Mouse (Mus musculus): ENCODE data around the gene Stim2. TPM values are rescaled to one million over a fixed set of nuclear protein-coding genes. Genes with fewer than 3 reads are reported as not detected.

Stim2 gene
- polyA plus RNA-seq (2015; fragmentation: Nextera tagmentation; extraction: Ambion mirVana), result 3.0 and 4.4 TPM in 2 replicates

DNA sequence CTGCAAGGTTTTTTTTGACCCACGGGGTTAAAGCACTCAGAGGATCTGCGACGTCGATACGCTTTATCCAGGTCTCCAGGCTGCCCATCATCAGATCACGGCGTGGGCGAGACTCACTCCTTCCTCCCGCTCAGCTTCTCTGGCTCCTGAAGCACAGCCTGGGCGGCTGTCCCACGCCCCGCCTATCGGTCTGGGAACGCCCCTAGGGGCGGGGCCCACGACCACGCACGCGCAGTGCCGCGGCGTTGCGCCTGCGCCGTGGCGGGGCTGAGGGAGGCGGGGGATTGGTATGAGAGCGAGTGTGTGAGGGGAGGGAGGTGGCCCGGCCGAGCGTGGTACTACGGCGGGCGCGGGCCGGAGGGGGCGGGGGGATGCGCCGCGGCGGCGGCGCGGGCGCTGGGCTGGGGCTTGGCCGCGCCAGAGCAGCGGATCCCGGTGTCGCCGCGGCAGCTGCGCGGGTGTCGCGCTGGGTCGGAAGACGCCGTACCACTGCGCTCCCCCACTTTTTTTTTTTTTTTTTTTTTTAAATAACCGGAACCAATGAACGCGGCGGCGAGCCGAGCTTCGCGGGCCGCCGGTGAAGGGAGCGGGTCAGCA is at the start of gene Stim2:
TSS of gene Stim2 (plus strand) at position 354 of the 597 bp plus-strand sequence.
- peak; percentile 95 for ATAC-seq (ENCODE audit: low read depth)
- H3K27ac ChIP-seq (ENCODE audit: low read length), result peak within 1 kb of the TSS; percentile 85
- no peaks in the 10 kb centered on the region for H3K36me3 ChIP-seq (ENCODE audit: control insufficient read depth, insufficient read depth)
- H3K9ac ChIP-seq (ENCODE audit: low read depth, low read length), result peak within 1 kb of the TSS; percentile 79
- H3K4me3 ChIP-seq (ENCODE audit: low read depth, low read length), result peak within 1 kb of the TSS; percentile 86
- H3K27me3 ChIP-seq (ENCODE audit: control insufficient read depth, insufficient read depth, low read depth, low read length), result peaks cover 7% of the 10 kb centered on the region
- no peaks in the 10 kb centered on the region for H3K9me3 ChIP-seq (replicated peaks; ENCODE audit: control insufficient read depth, low read length)
- peak within 1 kb of the TSS; percentile 64 for H3K4me2 ChIP-seq (ENCODE audit: low read depth, low read length)
- whole genome bisulfite sequencing (ENCODE audit: insufficient replicate concordance), result under 1% methylated on average over 58 of the region's 71 CpGs
- H3K4me1 ChIP-seq (ENCODE audit: control insufficient read depth, low read depth, low read length), result peaks cover 25% of the 10 kb centered on the region

DNA sequence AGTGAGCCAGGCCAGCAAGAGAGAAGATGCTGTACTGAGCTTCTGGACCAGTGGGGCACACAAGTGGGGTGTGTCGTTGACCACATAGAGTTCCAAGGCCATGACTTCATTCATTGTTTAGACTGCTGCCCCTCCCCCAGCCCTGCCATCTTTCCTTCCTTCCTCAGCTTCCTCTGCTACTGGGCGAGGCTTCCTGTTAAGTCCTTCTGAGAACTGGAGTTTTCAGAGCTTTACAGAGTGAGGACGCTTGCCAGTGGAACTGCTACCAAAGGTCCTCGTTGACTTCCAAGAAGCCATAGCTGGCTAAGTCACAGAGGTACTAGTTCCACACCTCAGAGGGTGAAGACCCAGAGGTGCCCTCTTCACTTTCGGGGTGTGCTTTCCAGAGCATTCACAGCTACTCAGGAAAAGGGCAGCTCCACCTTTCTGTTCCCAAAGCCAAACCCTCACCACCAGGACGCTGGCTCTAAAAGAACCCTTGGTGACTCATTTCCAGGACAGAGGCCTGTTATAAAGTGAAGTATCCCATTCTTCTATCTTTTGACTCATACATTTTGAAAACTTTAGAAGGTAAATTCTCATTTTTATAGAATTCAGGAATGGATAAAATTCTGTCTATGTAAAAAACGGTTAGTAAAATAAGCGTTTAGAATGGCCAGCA is 49.6 kb upstream of the Stim2 start:
- 35% methylated on average over 8 of the region's 8 CpGs for WGBS (ENCODE audit: insufficient replicate concordance)

DNA sequence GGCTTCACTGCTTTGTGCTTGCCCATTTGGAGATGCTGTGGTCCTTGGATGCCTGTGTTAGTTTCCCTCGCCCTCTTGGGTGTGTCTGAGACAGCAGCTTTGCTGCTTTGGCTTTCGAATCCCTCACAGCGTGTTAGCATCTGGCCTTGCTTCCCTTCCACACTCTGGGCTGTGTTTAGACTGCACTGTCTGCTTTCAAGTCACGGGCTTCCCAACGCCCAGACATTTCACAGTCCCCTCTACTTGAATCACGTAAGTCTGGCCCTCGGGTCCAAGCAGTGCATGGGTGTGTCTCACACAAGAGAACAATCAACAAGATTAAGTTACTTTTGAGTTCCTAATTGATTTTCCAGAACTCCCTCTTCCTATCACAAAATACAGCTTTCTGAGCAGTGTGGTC is 48.1 kb upstream of the Stim2 start:
- H3K36me3 ChIP-seq (ENCODE audit: control insufficient read depth, insufficient read depth), result no peaks in the 10 kb centered on the region
- H3K4me2 ChIP-seq (ENCODE audit: low read depth, low read length), result no peak overlapping the region
- no peak overlapping the region for H3K4me3 ChIP-seq (ENCODE audit: low read depth, low read length)
- no peaks in the 10 kb centered on the region for H3K4me1 ChIP-seq (ENCODE audit: control insufficient read depth, low read depth, low read length)
- no peaks in the 10 kb centered on the region for H3K27me3 ChIP-seq (ENCODE audit: control insufficient read depth, insufficient read depth, low read depth, low read length)
- 54% methylated on average over 7 of the region's 7 CpGs for WGBS (ENCODE audit: insufficient replicate concordance)
- H3K27ac ChIP-seq (ENCODE audit: low read length), result no peak overlapping the region
- ATAC-seq (ENCODE audit: low read depth), result no peak
- H3K9ac ChIP-seq (ENCODE audit: low read depth, low read length), result no peak overlapping the region
- no peaks in the 10 kb centered on the region for H3K9me3 ChIP-seq (replicated peaks; ENCODE audit: control insufficient read depth, low read length)

More for the DNA sequence above, 49.6 kb upstream of the Stim2 start:
- Histone ChIP-seq H3K4me2 (ENCODE audit: low read depth, low read length) (no peak overlapping the region), H3K27ac (ENCODE audit: low read length) (no peak overlapping the region), H3K27me3 (ENCODE audit: control insufficient read depth, insufficient read depth, low read depth, low read length) (no peaks in the 10 kb centered on the region), H3K36me3 (ENCODE audit: control insufficient read depth, insufficient read depth) (no peaks in the 10 kb centered on the region), H3K4me1 (ENCODE audit: control insufficient read depth, low read depth, low read length) (no peaks in the 10 kb centered on the region), H3K4me3 (ENCODE audit: low read depth, low read length) (no peak overlapping the region), H3K9ac (ENCODE audit: low read depth, low read length) (no peak overlapping the region), H3K9me3 (replicated peaks; ENCODE audit: control insufficient read depth, low read length) (no peaks in the 10 kb centered on the region)
- peak; percentile 41; the same call in 1 of the 2 replicates for ATAC-seq (ENCODE audit: low read depth)

GRCm38 (mm10) chr5:53953216-53953615 is 45.1 kb upstream of the Stim2 start:
- Histone ChIP-seq H3K27ac (ENCODE audit: low read length) (no peak overlapping the region), H3K27me3 (ENCODE audit: control insufficient read depth, insufficient read depth, low read depth, low read length) (no peaks in the 10 kb centered on the region), H3K36me3 (ENCODE audit: control insufficient read depth, insufficient read depth) (no peaks in the 10 kb centered on the region), H3K4me3 (ENCODE audit: low read depth, low read length) (no peak overlapping the region), H3K4me2 (ENCODE audit: low read depth, low read length) (no peak overlapping the region), H3K4me1 (ENCODE audit: control insufficient read depth, low read depth, low read length) (no peaks in the 10 kb centered on the region), H3K9me3 (replicated peaks; ENCODE audit: control insufficient read depth, low read length) (no peaks in the 10 kb centered on the region), H3K9ac (ENCODE audit: low read depth, low read length) (no peak overlapping the region)
- ATAC-seq (ENCODE audit: low read depth), result no peak

DNA sequence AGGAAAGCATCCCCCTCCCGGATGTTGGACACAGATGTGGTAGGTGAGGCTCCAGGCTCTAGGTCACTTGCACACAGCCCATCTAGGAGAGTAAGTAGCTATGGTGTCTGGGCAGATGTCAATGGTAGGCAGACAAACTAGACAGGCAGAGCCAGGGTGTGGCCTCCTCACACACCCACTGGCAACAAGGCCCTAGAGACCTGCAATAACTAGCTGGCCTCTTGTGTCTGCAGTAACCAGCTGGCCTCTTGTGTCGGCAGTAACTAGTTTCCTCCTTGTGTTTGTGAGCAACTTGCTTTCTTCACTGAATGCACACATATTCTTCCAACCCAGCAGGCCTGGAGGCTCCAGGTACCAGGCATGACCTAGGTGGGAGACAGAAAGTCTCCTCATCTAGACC is 44.5 kb upstream of the Stim2 start:
- no peaks in the 10 kb centered on the region for H3K9me3 ChIP-seq (replicated peaks; ENCODE audit: control insufficient read depth, low read length)
- H3K4me1 ChIP-seq (ENCODE audit: control insufficient read depth, low read depth, low read length), result no peaks in the 10 kb centered on the region
- H3K27ac ChIP-seq (ENCODE audit: low read length), result no peak overlapping the region
- ATAC-seq (ENCODE audit: low read depth), result no peak
- 71% methylated on average over 2 of the region's 2 CpGs for WGBS (ENCODE audit: insufficient replicate concordance)
- H3K4me2 ChIP-seq (ENCODE audit: low read depth, low read length), result no peak overlapping the region
- H3K27me3 ChIP-seq (ENCODE audit: control insufficient read depth, insufficient read depth, low read depth, low read length), result no peaks in the 10 kb centered on the region
- H3K36me3 ChIP-seq (ENCODE audit: control insufficient read depth, insufficient read depth), result no peaks in the 10 kb centered on the region
- H3K9ac ChIP-seq (ENCODE audit: low read depth, low read length), result no peak overlapping the region
- no peak overlapping the region for H3K4me3 ChIP-seq (ENCODE audit: low read depth, low read length)

- no peak for ATAC-seq (ENCODE audit: low read depth)
- H3K9me3 ChIP-seq (replicated peaks; ENCODE audit: control insufficient read depth, low read length), result no peaks in the 10 kb centered on the region
Observed at GRCm38 (mm10) chr5:53955966-53956365, 42.3 kb upstream of the Stim2 start.

GRCm38 (mm10) chr5:53956396-53957314 is 41.6 kb upstream of the Stim2 start:
- Histone ChIP-seq H3K9me3 (replicated peaks; ENCODE audit: control insufficient read depth, low read length) (no peaks in the 10 kb centered on the region), H3K27me3 (ENCODE audit: control insufficient read depth, insufficient read depth, low read depth, low read length) (no peaks in the 10 kb centered on the region), H3K4me1 (ENCODE audit: control insufficient read depth, low read depth, low read length) (no peaks in the 10 kb centered on the region), H3K4me3 (ENCODE audit: low read depth, low read length) (no peak overlapping the region), H3K27ac (ENCODE audit: low read length) (peak overlapping the region; percentile 75), H3K36me3 (ENCODE audit: control insufficient read depth, insufficient read depth) (no peaks in the 10 kb centered on the region), H3K9ac (ENCODE audit: low read depth, low read length) (no peak overlapping the region), H3K4me2 (ENCODE audit: low read depth, low read length) (no peak overlapping the region)
- 73% methylated on average over 19 of the region's 19 CpGs for WGBS (ENCODE audit: insufficient replicate concordance)
- no peak for ATAC-seq (ENCODE audit: low read depth)

More at GRCm38 (mm10) chr5:53955966-53956365, 42.3 kb upstream of the Stim2 start:
- H3K4me1 ChIP-seq (ENCODE audit: control insufficient read depth, low read depth, low read length), result no peaks in the 10 kb centered on the region
- no peaks in the 10 kb centered on the region for H3K27me3 ChIP-seq (ENCODE audit: control insufficient read depth, insufficient read depth, low read depth, low read length)
- no peak overlapping the region for H3K9ac ChIP-seq (ENCODE audit: low read depth, low read length)
- H3K27ac ChIP-seq (ENCODE audit: low read length), result no peak overlapping the region
- H3K4me3 ChIP-seq (ENCODE audit: low read depth, low read length), result no peak overlapping the region
- no peaks in the 10 kb centered on the region for H3K36me3 ChIP-seq (ENCODE audit: control insufficient read depth, insufficient read depth)
- 60% methylated on average over 2 of the region's 2 CpGs for WGBS (ENCODE audit: insufficient replicate concordance)
- H3K4me2 ChIP-seq (ENCODE audit: low read depth, low read length), result no peak overlapping the region

GRCm38 (mm10) chr5:53957348-53957747 is 41.0 kb upstream of the Stim2 start:
- H3K9ac ChIP-seq (ENCODE audit: low read depth, low read length), result no peak overlapping the region
- H3K4me2 ChIP-seq (ENCODE audit: low read depth, low read length), result no peak overlapping the region
- no peaks in the 10 kb centered on the region for H3K9me3 ChIP-seq (replicated peaks; ENCODE audit: control insufficient read depth, low read length)
- no peaks in the 10 kb centered on the region for H3K36me3 ChIP-seq (ENCODE audit: control insufficient read depth, insufficient read depth)
- peak overlapping the region; percentile 75 for H3K27ac ChIP-seq (ENCODE audit: low read length)
- H3K27me3 ChIP-seq (ENCODE audit: control insufficient read depth, insufficient read depth, low read depth, low read length), result no peaks in the 10 kb centered on the region
- H3K4me1 ChIP-seq (ENCODE audit: control insufficient read depth, low read depth, low read length), result peaks cover 4% of the 10 kb centered on the region; the same call in 1 of the 2 replicates
- ATAC-seq (ENCODE audit: low read depth), result peak; percentile 75
- 36% methylated on average over 6 of the region's 6 CpGs for whole genome bisulfite sequencing (ENCODE audit: insufficient replicate concordance)
- H3K4me3 ChIP-seq (ENCODE audit: low read depth, low read length), result no peak overlapping the region

Measured in liver, embryonic 16.5 days (tissue).